13 mouse cellular contexts compared by ENCODE assay signal in genomic region chr10:78095954-78096931, GRCm38 (mm10). TPM values are rescaled to one million over a fixed set of nuclear protein-coding genes. Genes with fewer than 3 reads are reported as not detected.
DNase-seq lines count a peak whose midpoint lies in the region; ATAC-seq and TF ChIP-seq lines count a peak whose summit lies in the region.
"Had no signal": no experiment of that assay in that cellular context is flagged by ENCODE, and none has a peak within 500 bp of the region (broad histone marks: within the 10 kb centered on the region; RNA-seq: fewer than 3 reads in every experiment).

No protein-coding gene starts in this region.

- peak overlapping the region; percentile 22; the same call in 1 of the 2 replicates for H3K27ac ChIP-seq in lung, embryonic 16.5 days (ENCODE audit: low read length)
- H3K27ac ChIP-seq in left cerebral cortex, adult 2 months = no peak overlapping the region

- H3K4me2 ChIP-seq in lung, embryonic 16.5 days (ENCODE audit: low read depth, low read length) = no peak overlapping the region

- peaks cover 7% of the 10 kb centered on the region; the same call in 1 of the 2 replicates for H3K4me1 ChIP-seq in lung, embryonic 16.5 days (replicated peaks; ENCODE audit: control insufficient read depth, insufficient read depth, low read length)

- 76% methylated on average over 5 of the region's 5 CpGs for WGBS in lung, embryonic 16.5 days

- intact Hi-C loops in left cerebral cortex, adult 2 months (cut with DNase I) = no loop called here

- H3K9ac ChIP-seq in lung, embryonic 16.5 days (ENCODE audit: low read length) = no peak overlapping the region

- no peaks in the 10 kb centered on the region for H3K9me3 ChIP-seq in lung, embryonic 16.5 days (ENCODE audit: control insufficient read depth, low read length)

- H3K4me3 ChIP-seq in lung, embryonic 16.5 days (ENCODE audit: low read length) = no peak overlapping the region
- H3K4me3 ChIP-seq in left cerebral cortex, adult 2 months = no peak overlapping the region

- no peaks in the 10 kb centered on the region for H3K36me3 ChIP-seq in lung, embryonic 16.5 days (ENCODE audit: control insufficient read depth, insufficient read depth, low read length)

- no peak for TF ChIP-seq CTCF in left cerebral cortex, adult 2 months (IDR thresholded peaks at IDR 0.05)

- peak; percentile 43; the same call in 1 of the 2 replicates for ATAC-seq in lung, embryonic 16.5 days (ENCODE audit: low read depth)
- ATAC-seq: activated CD4-positive, CD25-positive, alpha-beta regulatory T cell, adult 4 months; hindbrain, embryonic 16.5 days had no signal

- no peaks in the 10 kb centered on the region for H3K27me3 ChIP-seq in lung, embryonic 16.5 days (ENCODE audit: control insufficient read depth, insufficient read depth, low read depth, low read length)

- DNase-seq in gastrocnemius, adult 8-10 months (ENCODE audit: low spot score in 2 of 2) = peak; percentile 32 to 55
- DNase-seq in gastrocnemius, postnatal 4 days (ENCODE audit: low spot score in 2 of 2) = no peak
- peak; percentile 66 for DNase-seq in 416B (ENCODE audit: low read depth)
- peak; percentile 40 to 64 for DNase-seq in adrenal gland, postnatal 36 days
- DNase-seq in left cerebral cortex, adult 2 months (ENCODE audit: extremely low spot score in 1 of 2, low spot score in 2 of 2) = no peak
- no peak for DNase-seq in Muller cell, postnatal 12 days (ENCODE audit: inconsistent ontology term)
- no peak for DNase-seq in cerebellum, adult 8-10 months
- DNase-seq: cerebellum, postnatal 10 days; layer of hippocampus, adult 9-11 months had no signal

RNA-seq across cellular contexts. Expression of gene Icosl, which starts 27.1 kb away (rescaled TPM):
- 1 to 10 TPM; 1.0 to 1.6 (median 1.3) TPM for total RNA-seq in gastrocnemius, adult 8-10 months (2022)
- total RNA-seq in gastrocnemius, postnatal 4 days (2021) = 1 to 10 TPM; 3.4 to 4.4 TPM
- total RNA-seq in adrenal gland, postnatal 36 days (2021) = 10 to 100 TPM; 11.6 to 21.6 TPM
- 9.5 and 10.2 TPM in 2 replicates for polyA plus RNA-seq in lung, embryonic 16.5 days (2015; fragmentation: Nextera tagmentation; extraction: Ambion mirVana)
- total RNA-seq in left cerebral cortex, adult 2 months (2021) = 1 to 10 TPM; 3.5 to 3.6 TPM

RNA-seq across cellular contexts. Expression of gene Aire, which starts 52.8 kb away (rescaled TPM):
- not detected for total RNA-seq in gastrocnemius, adult 8-10 months (2022)
- not detected for total RNA-seq in gastrocnemius, postnatal 4 days (2021)
- not detected for total RNA-seq in adrenal gland, postnatal 36 days (2021)
- 2.2 and 2.3 TPM in 2 replicates for polyA plus RNA-seq in lung, embryonic 16.5 days (2015; fragmentation: Nextera tagmentation; extraction: Ambion mirVana)
- total RNA-seq in left cerebral cortex, adult 2 months (2021) = under 1 TPM in 1 of 2 experiments, not detected in 1; 0.56 TPM
- polyA plus RNA-seq: liver, embryonic 16.5 days had no signal

RNA-seq across cellular contexts. Expression of gene Dnmt3l, which starts 54.5 kb away (rescaled TPM):
- not detected for total RNA-seq in gastrocnemius, adult 8-10 months (2022)
- total RNA-seq in gastrocnemius, postnatal 4 days (2021) = not detected
- total RNA-seq in adrenal gland, postnatal 36 days (2021) = 10 to 100 TPM; 24.1 to 38.1 TPM
- 0.65 and 1.6 TPM in 2 replicates for polyA plus RNA-seq in lung, embryonic 16.5 days (2015; fragmentation: Nextera tagmentation; extraction: Ambion mirVana)
- under 1 TPM in 1 of 2 experiments, not detected in 1; 0.54 TPM for total RNA-seq in left cerebral cortex, adult 2 months (2021)
- polyA plus RNA-seq: activated CD4-positive, CD25-positive, alpha-beta regulatory T cell, adult 4 months; hindbrain, embryonic 16.5 days; liver, embryonic 16.5 days had no signal

Comparison
In these comparisons a context has a peak if more than half of its experiments do, and no peak if none do; other contexts are left out.
1. DNase-seq: peak in gastrocnemius, adult 8-10 months (2 of 2), 416B (single experiment) and adrenal gland, postnatal 36 days (2 of 2); none in gastrocnemius, postnatal 4 days (0 of 2), left cerebral cortex, adult 2 months (0 of 2), Muller cell, postnatal 12 days (single experiment) and cerebellum, adult 8-10 months (single experiment).
2. RNA of gene Dnmt3l, which starts 54.5 kb away (total RNA-seq): 24.1 to 38.1 TPM in adrenal gland, postnatal 36 days; 0.54 TPM in left cerebral cortex, adult 2 months, not detected in gastrocnemius, adult 8-10 months and not detected in gastrocnemius, postnatal 4 days; every median in the first group is over 10 times any median in the second.